ENCODE assay signal across 16 mouse cellular contexts in genomic region chr8:77275571-77275970, GRCm38 (mm10).
DNase-seq lines count a peak whose midpoint lies in the region; TF ChIP-seq lines count a peak whose summit lies in the region.
"Had no signal": no experiment of that assay in that cellular context is flagged by ENCODE, and none has a peak within 500 bp of the region (broad histone marks: within the 10 kb centered on the region; RNA-seq: fewer than 3 reads in every experiment).

No protein-coding gene starts in this region.

- peak overlapping the region; percentile 38 for H3K27ac ChIP-seq in heart, adult 2 months
- H3K27ac ChIP-seq: embryonic facial prominence, embryonic 12.5 days; forebrain, embryonic 15.5 days; hindbrain, embryonic 10.5 days; hindbrain, embryonic 15.5 days had no signal

- H3K36me3 ChIP-seq in heart, adult 2 months (ENCODE audit: control insufficient read depth, insufficient read depth, low read length): peaks cover 2% of the 10 kb centered on the region; the same call in 1 of the 2 replicates
- H3K36me3 ChIP-seq: forebrain, embryonic 15.5 days; hindbrain, embryonic 10.5 days; hindbrain, embryonic 15.5 days had no signal

- no peaks in the 10 kb centered on the region for H3K79me2 ChIP-seq in heart, adult 2 months (replicated peaks; ENCODE audit: control insufficient read depth, insufficient read depth, low read length)

- H3K9ac ChIP-seq in heart, adult 2 months (ENCODE audit: low read depth, low read length): no peak overlapping the region
- H3K9ac ChIP-seq: embryonic facial prominence, embryonic 12.5 days; forebrain, embryonic 15.5 days; heart, embryonic 12.5 days; hindbrain, embryonic 15.5 days had no signal

- WGBS in heart, adult 2 months: 67% methylated on average over 5 of the region's 5 CpGs

- no peak for TF ChIP-seq CTCF in heart, adult 2 months (IDR thresholded peaks at IDR 0.05)

- peak; percentile 66 for DNase-seq in adrenal gland, adult 2 months
- no peak for DNase-seq in adrenal gland, adult 18-20 months (ENCODE audit: low spot score in 2 of 2)
- no peak for DNase-seq in heart, adult 2 months
- no peak for DNase-seq in heart, adult 8-10 months (ENCODE audit: low spot score)
- DNase-seq in adrenal gland, postnatal 25 days: peak; percentile 17
- no peak for DNase-seq in left cerebral cortex, adult 11 months (ENCODE audit: low spot score)
- DNase-seq in right cerebral cortex, adult 18-20 months: no peak
- DNase-seq: cerebellum, adult 11-12 months; cerebellum, adult 9-10 months; cerebellum, postnatal 25 days; gastrocnemius, postnatal 10 days had no signal

- no peaks in the 10 kb centered on the region for H3K27me3 ChIP-seq in heart, adult 2 months (ENCODE audit: control insufficient read depth, insufficient read depth, low read length)
- H3K27me3 ChIP-seq: embryonic facial prominence, embryonic 12.5 days; forebrain, embryonic 15.5 days; heart, embryonic 12.5 days; hindbrain, embryonic 15.5 days had no signal

- intact Hi-C loops in heart, adult 2 months (cut with DNase I): no loop called here

- no peak for TF ChIP-seq POLR2A in heart, adult 2 months (IDR thresholded peaks at IDR 0.05; ENCODE audit: insufficient read depth, low read depth, low read length)

- TF ChIP-seq EP300 in heart, adult 2 months (IDR thresholded peaks at IDR 0.05; ENCODE audit: insufficient read depth, low read depth, low read length): no peak

- no peak overlapping the region for H3K4me3 ChIP-seq in heart, adult 2 months
- H3K4me3 ChIP-seq: embryonic facial prominence, embryonic 12.5 days; forebrain, embryonic 15.5 days; heart, embryonic 12.5 days; hindbrain, embryonic 10.5 days; hindbrain, embryonic 15.5 days had no signal

- peaks cover 7% of the 10 kb centered on the region for H3K4me1 ChIP-seq in heart, adult 2 months (ENCODE audit: control insufficient read depth, insufficient read depth, low read length)
- H3K4me1 ChIP-seq: embryonic facial prominence, embryonic 12.5 days; forebrain, embryonic 15.5 days; hindbrain, embryonic 10.5 days; hindbrain, embryonic 15.5 days had no signal

Comparison
In these comparisons a context has a peak if more than half of its experiments do, and no peak if none do; other contexts are left out.
1. DNase-seq: peak in adrenal gland, adult 2 months (single experiment) and adrenal gland, postnatal 25 days (single experiment); none in adrenal gland, adult 18-20 months (0 of 2), heart, adult 2 months (0 of 2), heart, adult 8-10 months (single experiment), left cerebral cortex, adult 11 months (single experiment) and right cerebral cortex, adult 18-20 months (single experiment).